Mouse (Mus musculus): ENCODE data around the gene Gm4894.

DNA sequence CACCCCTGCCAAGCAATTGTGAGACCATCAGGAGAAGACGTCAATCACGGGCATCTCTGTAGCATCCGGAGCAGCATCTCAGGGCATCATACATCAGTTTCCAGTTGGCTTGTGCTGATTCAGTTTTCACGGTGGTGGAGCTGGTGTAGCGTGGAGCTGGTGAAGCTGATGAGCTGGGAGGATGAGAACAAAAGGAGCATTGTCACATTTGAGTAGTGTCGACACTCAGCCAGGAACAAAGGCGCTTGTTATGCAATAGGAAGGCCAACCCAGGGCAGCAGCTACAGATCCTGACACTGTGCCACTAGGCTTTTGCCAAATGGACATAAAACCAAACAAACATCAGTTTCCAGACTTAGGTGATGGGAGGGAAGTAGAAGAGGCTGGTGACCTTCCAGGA lies 23.2 kb downstream of the Gm4894 start:
- no peak for TF ChIP-seq POLR2A (IDR thresholded peaks at IDR 0.05; ENCODE audit: borderline replicate concordance, extremely low read depth, low read depth, low read length)
- no peak for TF ChIP-seq CTCF (IDR thresholded peaks at IDR 0.05; ENCODE audit: insufficient read depth, low read length)

All from lung, adult 2 months (tissue).